Mouse (Mus musculus) liver, embryonic 16.5 days (tissue): ENCODE measurements around the gene Golph3. TPM values are rescaled to one million over a fixed set of nuclear protein-coding genes. Genes with fewer than 3 reads are reported as not detected.

Experiments used
- ATAC-seq: fragments of 200-750 bp; cut with Nextera tagmentation; 2 replicates; pipeline ENCODE4 v1.8.0; 2017; ENCODE audit warnings: low read depth, mild to moderate bottlenecking, moderate number of reproducible peaks, moderate library complexity
- H3K27ac ChIP-seq: fragments of 300-500 bp; sonication (generic); 2 replicates; pipeline ENCODE4 v1.5.1; 2014; ENCODE audit warnings: mild to moderate bottlenecking, low read length
- H3K27me3 ChIP-seq: fragments of 300-500 bp; sonication (generic); 2 replicates; pipeline ENCODE4 v1.6.1; 2014; ENCODE audit warnings: low read depth, low read length, mixed read lengths; ENCODE audit not compliant: control insufficient read depth, insufficient read depth
- H3K36me3 ChIP-seq: fragments of 300-500 bp; sonication (generic); 2 replicates; pipeline ENCODE4 v1.6.1; 2014; ENCODE audit warnings: mild to moderate bottlenecking; ENCODE audit not compliant: control insufficient read depth, insufficient read depth
- H3K4me1 ChIP-seq: fragments of 300-500 bp; sonication (generic); 2 replicates; pipeline ENCODE4 v1.6.1; 2014; ENCODE audit warnings: low read depth, low read length, mixed read lengths; ENCODE audit not compliant: control insufficient read depth
- H3K4me2 ChIP-seq: fragments of 300-500 bp; sonication (generic); 2 replicates; pipeline ENCODE4 v1.6.1; 2014; ENCODE audit warnings: low read depth, low read length, mixed read lengths
- H3K4me3 ChIP-seq: fragments of 300-500 bp; sonication (generic); 2 replicates; pipeline ENCODE4 v1.5.1; 2014; ENCODE audit warnings: low read depth, mild to moderate bottlenecking, low read length
- H3K9ac ChIP-seq: fragments of 300-500 bp; sonication (generic); 2 replicates; pipeline ENCODE4 v1.6.1; 2014; ENCODE audit warnings: low read depth, low read length
- H3K9me3 ChIP-seq: fragments of 300-500 bp; sonication (generic); replicated peaks from 2 replicates; pipeline ENCODE4 v1.6.1; 2016; ENCODE audit warnings: low read length; ENCODE audit not compliant: control insufficient read depth
- WGBS: fragments of 180-500 bp; shearing (Covaris S2); extraction: QIAGEN DNeasy Blood & Tissue Kit; methylation state at CpG from one replicate; pipeline ENCODE4 v1.1.7; 2014; ENCODE audit not compliant: insufficient replicate concordance; 5-methylcytosine and 5-hydroxymethylcytosine counted together
- polyA plus RNA-seq: library from polyadenylated mRNA; unstranded; fragments of >200 nt; fragmentation: Nextera tagmentation; extraction: Ambion mirVana; gene quantifications from 2 replicates; pipeline ENCODE4 v1.2.1, GENCODE M21; 2015

The Golph3 gene
- polyA plus RNA-seq, 1 experiment from 2014 or later, result 38.1 TPM

DNA sequence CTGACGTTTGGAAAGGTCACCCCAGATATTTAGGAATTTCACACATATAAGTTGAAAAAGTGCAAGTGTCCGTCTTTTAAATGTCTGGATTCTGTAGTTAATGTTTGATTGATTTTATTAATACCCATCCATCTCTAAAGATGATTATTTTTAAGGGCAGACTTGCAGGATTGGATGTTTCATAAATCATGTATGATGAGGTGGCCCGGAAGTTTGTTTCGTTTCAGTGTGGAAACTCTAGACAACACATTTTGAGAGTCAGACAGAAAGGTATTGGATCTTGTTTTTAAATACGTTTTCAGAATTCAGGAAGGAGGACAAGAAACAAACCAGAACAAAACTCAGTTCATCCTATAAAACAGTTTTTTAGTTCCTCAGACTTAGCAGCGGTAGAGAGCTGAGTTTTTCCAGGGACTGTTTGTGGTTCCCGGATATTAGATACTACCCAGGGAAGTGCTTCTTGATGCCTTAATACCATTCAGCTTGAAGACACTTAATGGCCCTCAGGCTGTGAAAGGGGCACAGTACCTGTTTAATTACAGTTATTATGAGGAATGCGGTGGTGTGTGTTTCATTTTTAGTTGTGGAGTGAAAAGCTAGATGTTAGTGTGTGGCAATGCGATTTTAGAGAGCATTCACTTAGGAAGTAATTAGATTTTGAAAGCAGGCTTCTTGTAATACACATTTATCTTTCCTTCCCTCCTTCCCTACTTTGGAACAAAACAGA is 1.6 kb downstream of the Golph3 start:
- peaks cover 24% of the 10 kb centered on the region for H3K4me1 ChIP-seq
- H3K9ac ChIP-seq, result peak overlapping the region; percentile 99
- H3K4me2 ChIP-seq, result peak overlapping the region; percentile 80
- H3K4me3 ChIP-seq, result peak overlapping the region; percentile 99
- H3K9me3 ChIP-seq, result no peaks in the 10 kb centered on the region
- WGBS, result 10% methylated on average over 9 of the region's 9 CpGs
- H3K36me3 ChIP-seq, result no peaks in the 10 kb centered on the region
- no peaks in the 10 kb centered on the region; the same call in 1 of the 2 replicates for H3K27me3 ChIP-seq
- H3K27ac ChIP-seq, result no peak overlapping the region
- ATAC-seq, result no peak

DNA sequence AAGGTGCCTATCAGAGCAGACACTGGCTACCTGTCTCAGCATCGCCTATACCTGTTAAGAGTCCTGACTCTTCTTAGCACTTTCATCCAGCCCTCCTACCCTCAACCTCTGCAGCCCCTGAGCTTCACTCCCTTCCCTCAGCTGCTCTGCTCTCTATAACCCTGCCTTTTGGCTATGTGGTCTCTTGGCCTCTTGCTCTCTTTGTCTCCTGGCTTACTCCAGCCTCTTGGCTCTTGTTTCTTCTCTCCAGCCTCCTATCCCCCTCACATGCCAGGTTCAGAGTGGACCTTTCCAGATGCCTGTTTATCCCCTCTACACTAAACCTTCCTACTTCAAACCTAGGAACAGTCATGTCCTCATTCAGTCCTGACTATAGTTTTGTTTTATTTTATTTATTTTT is 3.1 kb downstream of the Golph3 start:
- no peaks in the 10 kb centered on the region for H3K9me3 ChIP-seq
- H3K4me3 ChIP-seq, result no peak overlapping the region
- no peak for ATAC-seq
- H3K4me2 ChIP-seq, result 0 out of 2 replicates have a peak overlapping the region, but pooled peaks have one; percentile 14
- no peak overlapping the region for H3K9ac ChIP-seq
- no peaks in the 10 kb centered on the region for H3K27me3 ChIP-seq
- H3K27ac ChIP-seq, result no peak overlapping the region
- no peaks in the 10 kb centered on the region; the same call in 1 of the 2 replicates for H3K36me3 ChIP-seq
- WGBS, result 92% methylated on average over 1 of the region's 1 CpGs
- H3K4me1 ChIP-seq, result peaks cover 24% of the 10 kb centered on the region

DNA sequence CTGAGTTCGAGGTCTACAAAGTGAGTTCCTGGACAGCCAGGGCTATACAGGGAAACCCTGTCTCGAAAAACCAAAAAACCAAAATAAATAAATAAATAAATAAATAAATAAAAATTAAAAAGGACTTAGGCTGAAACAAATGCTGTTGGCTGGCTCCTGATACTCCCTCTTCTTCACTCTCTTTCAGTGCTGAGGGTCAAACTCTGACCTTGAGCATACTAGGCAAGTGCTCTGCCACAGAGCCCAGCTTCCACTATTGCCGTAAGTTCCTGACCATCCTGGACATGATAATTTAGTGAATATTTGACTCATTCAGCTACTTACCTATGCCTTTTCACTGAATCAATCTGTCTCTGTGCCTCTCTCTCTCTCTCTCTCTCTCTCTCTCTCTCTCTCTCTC is 9.1 kb downstream of the Golph3 start:
- Histone ChIP-seq H3K27ac (no peak overlapping the region), H3K4me2 (no peak overlapping the region), H3K9ac (no peak overlapping the region), H3K27me3 (no peaks in the 10 kb centered on the region), H3K9me3 (no peaks in the 10 kb centered on the region), H3K36me3 (no peaks in the 10 kb centered on the region; the same call in 1 of the 2 replicates), H3K4me3 (no peak overlapping the region), H3K4me1 (peaks cover 27% of the 10 kb centered on the region)
- ATAC-seq, result no peak
- WGBS, result 73% methylated on average over 3 of the region's 3 CpGs

DNA sequence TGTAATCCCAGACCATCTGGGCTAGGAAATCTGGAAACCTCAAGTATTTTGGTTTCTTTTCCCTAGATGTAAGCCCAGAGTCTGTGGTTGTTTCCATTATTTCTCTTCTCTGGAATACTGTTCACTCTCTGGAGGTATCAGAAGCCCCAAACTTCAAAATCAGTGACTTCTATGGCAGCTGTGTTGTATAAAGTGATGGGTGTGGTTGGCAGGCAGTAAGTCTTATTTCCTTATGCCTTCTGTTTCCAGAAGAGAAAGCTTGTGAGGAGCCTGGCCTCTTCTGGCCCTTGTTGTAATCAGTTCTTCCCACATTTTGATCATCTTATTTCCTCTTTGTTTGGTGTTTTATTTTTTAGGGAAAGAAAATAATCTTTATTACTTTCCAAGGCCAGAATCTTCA is 9.6 kb downstream of the Golph3 start:
- H3K4me2 ChIP-seq, result no peak overlapping the region
- no peak overlapping the region for H3K9ac ChIP-seq
- no peaks in the 10 kb centered on the region for H3K9me3 ChIP-seq
- H3K27me3 ChIP-seq, result no peaks in the 10 kb centered on the region
- no peaks in the 10 kb centered on the region; the same call in 1 of the 2 replicates for H3K36me3 ChIP-seq
- no peak overlapping the region for H3K27ac ChIP-seq
- H3K4me3 ChIP-seq, result no peak overlapping the region
- no peak for ATAC-seq
- H3K4me1 ChIP-seq, result peaks cover 25% of the 10 kb centered on the region

DNA sequence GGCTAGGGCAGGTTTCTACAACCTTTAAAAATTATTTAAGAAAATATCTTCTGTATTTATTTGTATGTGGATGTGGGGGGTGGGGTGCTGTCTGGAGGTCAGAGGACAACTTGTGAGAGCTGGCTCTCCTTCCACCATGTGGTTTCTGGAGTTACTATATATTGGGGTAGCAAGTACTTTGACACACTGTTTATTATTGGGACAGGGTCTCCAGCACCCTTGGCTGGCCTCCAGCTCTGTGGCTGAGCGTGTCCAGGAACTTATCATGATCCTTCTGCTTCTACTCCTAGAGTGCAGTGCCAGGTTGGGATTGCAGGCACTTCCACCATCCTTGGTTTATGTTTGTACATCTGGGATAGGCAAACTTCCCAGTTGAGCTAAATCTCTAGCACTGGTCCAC is 10.1 kb downstream of the Golph3 start:
- Histone ChIP-seq H3K4me1 (peaks cover 23% of the 10 kb centered on the region), H3K9me3 (no peaks in the 10 kb centered on the region), H3K27ac (no peak overlapping the region), H3K9ac (no peak overlapping the region), H3K4me2 (no peak overlapping the region), H3K36me3 (no peaks in the 10 kb centered on the region; the same call in 1 of the 2 replicates), H3K4me3 (no peak overlapping the region), H3K27me3 (no peaks in the 10 kb centered on the region)
- 50% methylated on average over 1 of the region's 1 CpGs for WGBS
- no peak for ATAC-seq

DNA sequence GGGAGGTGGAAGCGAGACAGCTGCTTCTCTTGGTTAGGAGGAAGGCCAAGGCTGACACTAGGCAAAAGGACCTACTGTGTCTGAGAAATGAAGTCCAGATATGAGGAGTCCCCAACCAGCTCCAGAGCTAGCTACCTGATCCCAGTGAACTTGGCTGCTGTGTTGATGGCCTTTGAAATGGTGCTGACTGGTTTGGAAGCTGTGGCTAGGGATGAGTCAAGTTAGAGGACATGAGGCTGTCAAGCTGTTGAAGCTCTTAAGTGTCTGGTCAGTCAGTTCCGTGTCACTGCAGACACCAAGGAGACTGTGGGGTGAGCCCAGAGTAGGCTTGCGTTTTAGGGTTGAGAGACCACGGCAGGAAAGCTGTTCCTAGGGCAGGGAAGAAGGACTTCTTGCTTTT is 13.1 kb downstream of the Golph3 start:
- 0 out of 2 replicates have a peak overlapping the region, but pooled peaks have one; percentile 20 for H3K27ac ChIP-seq
- H3K9me3 ChIP-seq, result no peaks in the 10 kb centered on the region
- H3K9ac ChIP-seq, result no peak overlapping the region
- no peak overlapping the region for H3K4me3 ChIP-seq
- 64% methylated on average over 4 of the region's 4 CpGs for WGBS
- H3K4me2 ChIP-seq, result no peak overlapping the region
- no peaks in the 10 kb centered on the region for H3K36me3 ChIP-seq
- H3K27me3 ChIP-seq, result no peaks in the 10 kb centered on the region
- ATAC-seq, result no peak
- peaks cover 34% of the 10 kb centered on the region for H3K4me1 ChIP-seq

DNA sequence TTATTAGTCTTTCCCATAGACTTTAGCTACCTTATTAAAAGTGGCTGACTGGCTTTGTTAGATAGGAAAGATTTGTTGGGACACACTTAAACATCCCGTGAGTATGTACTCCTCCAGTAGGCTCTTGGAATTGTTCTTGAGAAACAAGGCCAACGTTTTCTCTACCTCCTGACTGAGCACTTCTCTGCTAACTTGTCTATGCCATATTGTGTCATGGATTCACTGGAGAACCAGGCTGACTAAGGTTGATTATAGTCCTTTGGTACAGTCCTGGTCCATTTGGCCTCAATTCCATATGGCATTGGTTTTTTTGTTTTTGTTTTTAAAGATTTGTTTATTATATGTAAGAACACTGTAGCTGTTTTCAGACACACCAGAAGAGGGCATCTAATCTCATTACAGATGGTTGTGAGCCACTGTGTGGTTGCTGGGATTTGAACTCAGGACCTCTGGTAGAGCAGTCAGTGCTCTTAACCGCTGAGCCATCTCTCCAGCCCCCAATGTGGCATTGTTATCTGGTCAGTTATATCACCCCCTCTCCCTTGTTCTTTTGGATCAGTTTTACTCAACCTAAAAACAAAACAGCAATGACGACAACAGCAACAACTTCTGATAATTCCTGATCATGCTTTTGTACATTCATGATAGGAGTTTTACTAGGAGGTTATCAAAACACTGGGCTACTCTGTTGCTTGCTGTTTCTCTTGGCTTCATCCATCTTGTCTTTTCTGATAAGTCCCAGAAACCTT is 16.0 kb downstream of the Golph3 start:
- Histone ChIP-seq H3K4me2 (no peak overlapping the region), H3K9me3 (no peaks in the 10 kb centered on the region), H3K36me3 (no peaks in the 10 kb centered on the region), H3K27ac (peak overlapping the region; percentile 15; the same call in 1 of the 2 replicates), H3K4me1 (peaks cover 47% of the 10 kb centered on the region), H3K27me3 (no peaks in the 10 kb centered on the region), H3K4me3 (no peak overlapping the region), H3K9ac (no peak overlapping the region)
- peak; percentile 45 for ATAC-seq
- 35% methylated on average over 4 of the region's 4 CpGs for WGBS

DNA sequence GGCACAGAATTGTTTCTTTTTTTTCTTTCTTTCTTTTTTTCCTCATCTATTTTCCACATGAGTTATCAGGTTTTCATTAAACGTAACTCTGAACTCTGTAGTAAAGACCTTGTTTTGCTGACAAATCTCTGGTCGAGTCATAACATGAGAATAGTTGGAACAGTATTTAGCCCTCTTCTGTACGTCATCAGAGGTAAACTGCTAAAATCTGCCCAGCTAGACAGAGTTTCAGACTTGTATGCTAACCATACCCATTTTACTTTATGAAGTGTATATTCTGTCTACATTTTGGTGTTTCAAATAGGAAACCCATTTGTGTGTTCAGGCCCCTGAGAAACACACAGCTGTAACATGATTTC is 16.5 kb downstream of the Golph3 start:
- Histone ChIP-seq H3K9me3 (no peaks in the 10 kb centered on the region), H3K4me3 (no peak overlapping the region), H3K36me3 (peaks cover under 1% of the 10 kb centered on the region), H3K4me1 (peaks cover 50% of the 10 kb centered on the region), H3K4me2 (no peak overlapping the region), H3K27ac (0 out of 2 replicates have a peak overlapping the region, but pooled peaks have one; percentile 8), H3K9ac (no peak overlapping the region), H3K27me3 (no peaks in the 10 kb centered on the region)
- no peak for ATAC-seq
- whole genome bisulfite sequencing, result 31% methylated on average over 3 of the region's 3 CpGs
